Mouse (Mus musculus): ENCODE results near the gene Lck.

- TF ChIP-seq POLR2A (IDR thresholded peaks at IDR 0.05; ENCODE audit: low read depth, low read length) (no peak), CTCF (conservative IDR thresholded peaks at IDR 0.05; ENCODE audit: insufficient read depth, insufficient read length, low read depth, low read length) (no peak)
Observed at GRCm38 (mm10) chr4:129544106-129544505, 29.3 kb downstream of the Lck start.
